Mouse (Mus musculus) stomach, embryonic 15.5 days (tissue): Measurements from ENCODE around the gene Aox4. TPM values are rescaled to one million over a fixed set of nuclear protein-coding genes. Genes with fewer than 3 reads are reported as not detected.

Experiments
- ATAC-seq: fragments of 200-750 bp; cut with Nextera tagmentation; 2 replicates; pipeline ENCODE4 v1.8.0; 2017; ENCODE audit warnings: low read depth, moderate number of reproducible peaks, moderate TSS enrichment; ENCODE audit not compliant: insufficient read depth, low FRiP score
- H3K27ac ChIP-seq: fragments of 300-500 bp; sonication (generic); 2 replicates; pipeline ENCODE4 v1.5.1; 2015; ENCODE audit warnings: mild to moderate bottlenecking, inconsistent platforms
- H3K27me3 ChIP-seq: fragments of 300-500 bp; sonication (generic); replicated peaks from 2 replicates; pipeline ENCODE4 v1.6.1; 2015; ENCODE audit warnings: inconsistent platforms
- H3K36me3 ChIP-seq: fragments of 300-500 bp; sonication (generic); 2 replicates; pipeline ENCODE4 v1.6.1; 2015; ENCODE audit warnings: inconsistent platforms
- H3K4me1 ChIP-seq: fragments of 300-500 bp; sonication (generic); 2 replicates; pipeline ENCODE4 v1.6.1; 2015; ENCODE audit warnings: inconsistent platforms
- H3K4me2 ChIP-seq: fragments of 300-500 bp; sonication (generic); 2 replicates; pipeline ENCODE4 v1.6.1; 2015; ENCODE audit warnings: mild to moderate bottlenecking, inconsistent platforms
- H3K4me3 ChIP-seq: fragments of 300-500 bp; sonication (generic); replicated peaks from 2 replicates; pipeline ENCODE4 v1.5.1; 2015; ENCODE audit warnings: inconsistent platforms
- H3K9ac ChIP-seq: fragments of 300-500 bp; sonication (generic); 2 replicates; pipeline ENCODE4 v1.6.1; 2015; ENCODE audit warnings: inconsistent platforms
- H3K9me3 ChIP-seq: fragments of 300-500 bp; sonication (generic); 2 replicates; pipeline ENCODE4 v1.6.1; 2016; ENCODE audit warnings: inconsistent platforms
- WGBS: fragments of 180-500 bp; shearing (Covaris S2); methylation state at CpG from one replicate; pipeline ENCODE4 v1.1.7; 2015; 5-methylcytosine and 5-hydroxymethylcytosine counted together
- polyA plus RNA-seq: library from polyadenylated mRNA; unstranded; fragments of >200 nt; fragmentation: Nextera tagmentation; extraction: Ambion mirVana; gene quantifications from 2 replicates; pipeline ENCODE4 v1.2.1, GENCODE M21; 2015

The Aox4 gene
- polyA plus RNA-seq, 1 experiment from 2014 or later, result 0.13 TPM

DNA sequence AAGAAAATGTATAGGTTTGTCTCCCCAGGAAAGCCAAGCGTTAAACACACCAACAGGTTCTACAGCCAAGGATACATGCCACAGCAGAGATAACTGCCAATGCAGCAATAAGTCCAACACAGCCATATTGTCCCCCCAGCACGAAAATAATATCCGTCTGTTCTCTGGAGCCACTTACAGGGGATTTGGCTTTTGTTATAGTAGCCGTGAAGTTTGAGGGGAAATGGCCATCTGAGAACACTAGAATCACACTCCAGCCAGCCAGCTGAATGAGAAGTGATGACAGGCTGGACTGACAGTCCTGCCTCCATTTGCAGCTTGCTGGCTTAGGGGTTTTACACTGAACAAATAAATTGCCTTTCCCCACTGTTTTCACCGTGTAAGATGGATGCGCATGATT lies 10.9 kb downstream of the Aox4 start:
- no peak overlapping the region for H3K9ac ChIP-seq
- H3K4me2 ChIP-seq, result no peak overlapping the region
- no peak overlapping the region for H3K4me3 ChIP-seq
- 73% methylated on average over 6 of the region's 6 CpGs for WGBS
- no peak for ATAC-seq
- H3K27me3 ChIP-seq, result no peaks in the 10 kb centered on the region
- no peaks in the 10 kb centered on the region for H3K36me3 ChIP-seq
- no peak overlapping the region for H3K27ac ChIP-seq
- no peaks in the 10 kb centered on the region for H3K4me1 ChIP-seq
- H3K9me3 ChIP-seq, result no peaks in the 10 kb centered on the region

DNA sequence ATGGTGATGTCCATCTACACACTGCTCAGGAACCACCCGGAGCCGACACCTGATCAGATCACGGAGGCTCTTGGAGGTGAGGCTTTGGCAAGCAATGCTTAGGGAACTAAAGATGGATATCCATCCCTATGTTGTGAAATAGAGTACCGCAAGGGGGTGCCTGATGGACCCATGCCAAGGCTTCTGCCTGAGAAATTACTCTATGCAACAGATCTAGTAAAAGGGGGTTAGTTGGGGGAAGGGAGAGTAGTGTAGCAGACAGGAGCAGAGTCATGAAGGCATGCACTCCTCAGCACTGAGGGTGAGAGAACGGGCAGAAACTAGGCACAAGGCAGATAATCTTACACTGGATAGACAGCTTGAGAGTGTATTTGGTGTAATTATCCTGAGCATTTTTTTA lies 11.7 kb downstream of the Aox4 start:
- no peak for ATAC-seq
- no peaks in the 10 kb centered on the region for H3K9me3 ChIP-seq
- H3K36me3 ChIP-seq, result no peaks in the 10 kb centered on the region
- no peak overlapping the region for H3K4me3 ChIP-seq
- H3K4me1 ChIP-seq, result no peaks in the 10 kb centered on the region
- H3K27ac ChIP-seq, result no peak overlapping the region
- no peaks in the 10 kb centered on the region for H3K27me3 ChIP-seq
- H3K9ac ChIP-seq, result no peak overlapping the region
- 69% methylated on average over 5 of the region's 5 CpGs for WGBS
- no peak overlapping the region for H3K4me2 ChIP-seq

DNA sequence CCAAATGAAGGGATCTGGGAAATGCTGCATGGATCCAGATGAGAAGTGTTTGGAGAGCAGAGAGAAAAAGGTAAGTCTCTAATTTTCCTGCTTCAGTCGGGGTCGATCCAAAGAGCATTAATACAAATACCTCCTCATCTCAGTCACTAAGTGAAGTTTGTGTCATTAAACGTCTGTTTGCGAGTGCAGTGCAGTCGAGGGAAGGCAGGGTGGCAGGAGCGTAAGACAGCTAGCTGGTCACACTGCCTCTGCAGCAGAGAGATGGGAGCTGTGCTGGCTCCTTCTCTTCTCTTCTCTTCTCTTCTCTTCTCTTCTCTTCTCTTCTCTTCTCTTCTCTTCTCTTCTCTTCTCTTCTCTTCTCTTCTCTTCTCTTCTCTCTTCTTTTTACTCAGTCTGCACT lies 17.9 kb downstream of the Aox4 start:
- H3K4me2 ChIP-seq, result no peak overlapping the region
- H3K36me3 ChIP-seq, result no peaks in the 10 kb centered on the region
- no peak overlapping the region for H3K4me3 ChIP-seq
- no peak overlapping the region for H3K27ac ChIP-seq
- no peaks in the 10 kb centered on the region for H3K4me1 ChIP-seq
- no peak for ATAC-seq
- WGBS, result 54% methylated on average over 6 of the region's 6 CpGs
- H3K27me3 ChIP-seq, result no peaks in the 10 kb centered on the region
- no peak overlapping the region for H3K9ac ChIP-seq
- H3K9me3 ChIP-seq, result no peaks in the 10 kb centered on the region

DNA sequence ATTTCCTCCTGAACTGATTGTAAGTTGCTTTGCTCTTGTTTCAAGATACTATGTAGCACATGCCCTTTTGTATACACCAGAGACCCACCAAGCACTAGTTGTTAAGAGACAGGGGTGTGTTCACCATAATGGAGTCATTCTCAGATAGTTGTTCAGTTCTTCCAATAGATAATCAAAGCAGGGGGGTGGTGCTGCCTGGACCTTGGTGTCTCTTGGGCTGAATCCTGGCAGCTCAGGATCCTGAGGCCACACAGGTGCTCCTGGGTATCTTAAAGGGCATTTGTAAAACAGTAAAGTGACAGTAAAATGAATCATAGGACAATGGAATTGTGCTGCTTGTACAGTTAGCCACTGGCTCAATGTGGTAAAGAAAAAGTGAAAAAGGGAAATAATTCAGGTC lies 18.7 kb downstream of the Aox4 start:
- no peak overlapping the region for H3K9ac ChIP-seq
- no peaks in the 10 kb centered on the region for H3K27me3 ChIP-seq
- ATAC-seq, result no peak
- H3K9me3 ChIP-seq, result no peaks in the 10 kb centered on the region
- H3K4me3 ChIP-seq, result no peak overlapping the region
- H3K27ac ChIP-seq, result no peak overlapping the region
- H3K4me2 ChIP-seq, result no peak overlapping the region
- H3K4me1 ChIP-seq, result no peaks in the 10 kb centered on the region
- H3K36me3 ChIP-seq, result no peaks in the 10 kb centered on the region

DNA sequence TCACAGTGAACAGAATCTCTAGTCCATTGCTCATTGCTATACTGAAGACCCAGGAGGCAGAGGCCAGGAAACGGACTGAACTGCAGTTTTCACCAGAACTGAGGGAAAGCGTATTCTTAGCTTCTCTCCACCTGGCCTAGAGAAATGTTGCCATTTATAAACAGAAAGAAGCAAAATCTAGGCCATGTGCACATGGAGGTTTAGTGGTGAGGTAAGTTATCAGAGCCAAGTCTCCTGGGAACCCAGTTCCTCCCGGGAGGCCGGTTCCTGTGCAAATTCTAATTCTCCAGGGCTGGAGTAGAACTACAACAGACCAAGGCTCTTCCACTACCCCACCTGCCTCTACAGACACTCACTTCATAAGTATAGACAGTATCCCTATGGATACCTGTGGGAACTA lies 19.6 kb downstream of the Aox4 start:
- Histone ChIP-seq H3K36me3 (no peaks in the 10 kb centered on the region), H3K4me3 (no peak overlapping the region), H3K9me3 (no peaks in the 10 kb centered on the region), H3K4me2 (no peak overlapping the region), H3K4me1 (no peaks in the 10 kb centered on the region), H3K27me3 (no peaks in the 10 kb centered on the region), H3K9ac (no peak overlapping the region), H3K27ac (no peak overlapping the region)
- WGBS, result 80% methylated on average over 4 of the region's 4 CpGs
- ATAC-seq, result no peak

DNA sequence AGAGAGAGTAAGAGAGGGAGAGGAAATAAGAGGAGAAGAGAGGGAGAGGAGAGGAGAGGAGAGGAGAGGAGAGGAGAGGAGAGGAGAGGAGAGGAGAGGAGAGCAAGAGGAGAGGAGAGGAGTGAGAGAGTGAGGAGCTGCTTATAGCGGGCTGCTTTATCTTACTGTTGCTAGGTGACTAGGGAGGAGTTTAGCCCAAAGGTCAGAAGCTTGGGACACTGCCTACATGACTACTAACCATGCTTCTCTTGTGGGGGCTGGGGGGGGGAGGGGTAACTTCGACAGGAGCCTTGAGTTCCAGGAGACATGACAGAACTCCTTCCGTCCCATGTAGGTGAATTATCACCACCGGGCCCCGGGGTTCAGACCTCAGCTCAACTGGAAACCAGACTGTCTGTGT lies 20.3 kb downstream of the Aox4 start:
- no peak overlapping the region for H3K27ac ChIP-seq
- WGBS, result 50% methylated on average over 5 of the region's 5 CpGs
- no peak overlapping the region for H3K4me2 ChIP-seq
- H3K9ac ChIP-seq, result no peak overlapping the region
- H3K4me3 ChIP-seq, result no peak overlapping the region
- H3K9me3 ChIP-seq, result no peaks in the 10 kb centered on the region
- no peaks in the 10 kb centered on the region for H3K27me3 ChIP-seq
- H3K4me1 ChIP-seq, result no peaks in the 10 kb centered on the region
- ATAC-seq, result no peak
- H3K36me3 ChIP-seq, result no peaks in the 10 kb centered on the region

DNA sequence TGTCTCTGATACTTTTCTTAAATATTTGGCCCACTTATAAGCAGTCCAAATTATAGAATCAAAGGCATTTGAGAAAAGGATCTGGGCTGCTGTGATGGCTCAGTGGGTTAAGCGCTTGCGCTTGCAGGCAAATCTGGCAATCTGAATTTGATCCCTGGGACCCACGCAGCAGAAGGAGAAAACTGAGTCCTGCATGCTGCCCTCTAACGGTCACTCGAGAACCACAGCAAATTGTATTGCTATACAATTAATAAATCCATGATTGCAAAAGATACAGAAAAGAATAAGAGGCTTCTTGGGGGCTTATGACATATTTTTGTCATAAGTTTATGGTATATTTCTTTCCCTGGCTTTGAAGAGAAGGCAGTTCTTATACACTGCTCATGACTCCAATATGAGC lies 25.2 kb downstream of the Aox4 start:
- no peak overlapping the region for H3K27ac ChIP-seq
- no peaks in the 10 kb centered on the region for H3K4me1 ChIP-seq
- WGBS, result 52% methylated on average over 5 of the region's 5 CpGs
- H3K9ac ChIP-seq, result no peak overlapping the region
- ATAC-seq, result no peak
- H3K9me3 ChIP-seq, result no peaks in the 10 kb centered on the region
- no peaks in the 10 kb centered on the region for H3K27me3 ChIP-seq
- H3K4me3 ChIP-seq, result no peak overlapping the region
- no peak overlapping the region for H3K4me2 ChIP-seq
- H3K36me3 ChIP-seq, result no peaks in the 10 kb centered on the region

DNA sequence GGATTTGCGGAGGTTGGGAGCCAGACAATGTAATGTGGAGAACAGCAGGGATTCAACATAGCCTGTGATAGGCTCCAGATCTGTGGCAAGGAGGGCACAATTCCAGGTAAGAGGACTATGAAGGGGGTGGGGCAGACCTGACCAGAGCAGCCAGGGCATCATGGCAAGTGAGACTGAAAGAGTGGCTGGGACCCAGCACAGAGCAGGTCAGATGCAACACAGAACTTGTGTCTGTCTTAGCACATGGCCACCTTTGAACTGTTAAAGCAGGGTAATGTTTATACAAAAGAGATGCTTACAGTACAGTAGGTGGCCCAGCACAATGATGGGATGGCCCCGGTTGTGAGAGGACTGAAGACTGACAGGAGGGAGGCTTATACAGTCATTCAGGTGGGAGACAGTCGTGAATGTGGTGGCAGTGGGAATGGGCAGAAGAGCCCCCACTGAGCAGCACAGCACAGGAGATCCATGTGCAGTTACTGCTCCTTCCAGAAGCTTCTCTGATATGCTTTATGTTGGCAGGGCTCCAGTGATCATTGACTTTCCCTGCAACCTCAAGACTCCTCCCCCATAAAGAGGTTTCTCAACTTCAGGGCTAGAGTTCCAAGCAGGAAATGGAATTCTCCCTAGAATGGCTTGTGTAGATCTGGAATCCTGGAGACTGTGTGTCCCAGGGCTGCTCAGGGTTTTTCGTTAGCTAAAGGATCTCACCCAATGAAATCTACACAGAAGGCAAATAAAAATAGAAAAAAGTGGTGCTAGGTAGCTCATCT lies 27.5 kb downstream of the Aox4 start:
- ATAC-seq, result no peak
- Histone ChIP-seq H3K9me3 (no peaks in the 10 kb centered on the region), H3K4me2 (no peak overlapping the region), H3K9ac (no peak overlapping the region), H3K4me1 (no peaks in the 10 kb centered on the region), H3K36me3 (no peaks in the 10 kb centered on the region), H3K4me3 (no peak overlapping the region), H3K27me3 (no peaks in the 10 kb centered on the region), H3K27ac (no peak overlapping the region)
- 69% methylated on average over 4 of the region's 4 CpGs for WGBS

DNA sequence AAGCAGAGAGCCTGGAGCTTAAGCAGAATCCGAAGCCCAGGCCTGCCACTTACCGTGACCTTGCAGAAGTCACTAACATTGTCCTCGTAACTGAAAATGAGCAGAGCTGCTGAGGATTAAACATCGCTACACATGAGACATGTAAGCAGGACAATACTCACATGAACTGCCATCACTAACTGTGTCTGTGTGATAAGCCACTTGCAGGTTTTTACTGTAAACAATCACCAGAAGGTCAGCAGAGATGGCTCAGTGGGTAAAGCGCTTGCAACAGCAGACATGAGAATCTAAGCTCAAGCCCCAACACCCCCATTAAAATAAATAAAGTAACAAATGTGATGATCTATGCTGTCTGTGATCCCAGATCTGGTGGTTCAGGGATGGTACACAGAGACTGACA lies 28.2 kb downstream of the Aox4 start:
- Histone ChIP-seq H3K4me1 (no peaks in the 10 kb centered on the region), H3K27me3 (no peaks in the 10 kb centered on the region), H3K9me3 (no peaks in the 10 kb centered on the region), H3K9ac (no peak overlapping the region), H3K4me2 (no peak overlapping the region), H3K27ac (no peak overlapping the region), H3K36me3 (no peaks in the 10 kb centered on the region), H3K4me3 (no peak overlapping the region)
- WGBS, result 79% methylated on average over 5 of the region's 5 CpGs
- no peak for ATAC-seq

DNA sequence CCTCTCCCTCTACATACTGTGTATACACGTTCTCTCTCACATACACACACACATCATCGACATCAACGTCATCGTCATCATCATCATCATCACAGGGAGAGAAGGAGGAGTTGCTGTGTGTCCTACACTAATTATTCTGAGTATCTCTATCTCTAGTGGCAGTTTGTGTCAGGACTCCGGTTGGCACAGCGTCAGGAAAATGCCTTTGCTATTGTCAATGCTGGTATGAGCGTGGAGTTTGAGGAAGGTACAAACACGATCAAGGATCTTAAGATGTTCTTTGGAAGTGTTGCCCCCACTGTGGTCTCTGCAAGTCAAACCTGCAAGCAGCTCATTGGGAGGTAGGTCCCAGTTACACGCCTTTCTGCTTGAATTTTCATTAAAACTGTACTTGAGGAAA lies 28.8 kb downstream of the Aox4 start:
- Histone ChIP-seq H3K36me3 (no peaks in the 10 kb centered on the region), H3K4me1 (no peaks in the 10 kb centered on the region), H3K27ac (no peak overlapping the region), H3K27me3 (no peaks in the 10 kb centered on the region), H3K4me3 (no peak overlapping the region), H3K4me2 (no peak overlapping the region), H3K9ac (no peak overlapping the region), H3K9me3 (no peaks in the 10 kb centered on the region)
- ATAC-seq, result no peak
- WGBS, result 89% methylated on average over 9 of the region's 9 CpGs

DNA sequence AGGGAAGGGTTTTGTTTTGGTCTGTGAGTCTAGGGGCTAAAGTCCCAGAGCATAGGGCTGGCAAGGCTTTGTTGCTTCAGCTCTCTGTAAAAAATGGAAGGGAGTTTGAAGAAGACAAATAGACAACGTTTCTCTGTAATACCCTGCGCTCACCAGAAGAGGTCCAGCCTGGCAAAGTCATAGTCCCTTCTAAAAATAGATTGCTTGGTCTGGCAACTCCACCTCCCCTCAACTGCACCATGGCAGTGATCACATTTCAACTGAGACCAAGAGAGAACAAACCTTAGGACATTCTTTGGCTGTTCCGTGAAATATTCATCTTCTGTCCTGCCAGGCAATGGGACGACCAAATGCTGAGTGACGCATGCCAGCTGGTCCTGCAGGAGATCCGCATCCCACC lies 30.1 kb downstream of the Aox4 start:
- H3K4me2 ChIP-seq, result no peak overlapping the region
- no peak for ATAC-seq
- no peak overlapping the region for H3K4me3 ChIP-seq
- WGBS, result 62% methylated on average over 6 of the region's 6 CpGs
- no peak overlapping the region for H3K27ac ChIP-seq
- H3K9ac ChIP-seq, result no peak overlapping the region
- H3K4me1 ChIP-seq, result no peaks in the 10 kb centered on the region
- H3K27me3 ChIP-seq, result no peaks in the 10 kb centered on the region
- H3K36me3 ChIP-seq, result no peaks in the 10 kb centered on the region
- H3K9me3 ChIP-seq, result no peaks in the 10 kb centered on the region

DNA sequence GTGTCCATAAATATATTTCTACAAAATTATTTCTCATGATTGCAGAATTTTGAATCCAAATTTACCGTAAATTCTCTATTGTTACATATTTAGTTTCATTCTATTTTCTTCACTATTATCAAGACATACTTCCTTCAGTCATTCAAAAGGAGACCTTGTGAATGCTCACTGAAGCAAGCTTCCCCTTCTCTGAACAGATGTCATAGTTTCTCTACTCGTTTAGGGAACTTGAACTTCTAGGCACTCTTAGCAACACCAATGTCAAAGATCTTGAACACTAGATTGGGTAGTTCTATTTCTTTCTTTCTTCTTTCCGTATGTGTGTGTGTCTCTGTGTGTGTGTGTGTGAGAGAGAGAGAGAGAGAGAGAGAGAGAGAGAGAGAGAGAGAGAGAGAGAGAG lies 34.3 kb downstream of the Aox4 start:
- Histone ChIP-seq H3K27ac (no peak overlapping the region), H3K4me3 (no peak overlapping the region), H3K9me3 (no peaks in the 10 kb centered on the region), H3K9ac (no peak overlapping the region), H3K4me2 (no peak overlapping the region), H3K4me1 (no peaks in the 10 kb centered on the region), H3K36me3 (no peaks in the 10 kb centered on the region), H3K27me3 (no peaks in the 10 kb centered on the region)
- ATAC-seq, result no peak
- 66% methylated on average over 3 of the region's 3 CpGs for WGBS

DNA sequence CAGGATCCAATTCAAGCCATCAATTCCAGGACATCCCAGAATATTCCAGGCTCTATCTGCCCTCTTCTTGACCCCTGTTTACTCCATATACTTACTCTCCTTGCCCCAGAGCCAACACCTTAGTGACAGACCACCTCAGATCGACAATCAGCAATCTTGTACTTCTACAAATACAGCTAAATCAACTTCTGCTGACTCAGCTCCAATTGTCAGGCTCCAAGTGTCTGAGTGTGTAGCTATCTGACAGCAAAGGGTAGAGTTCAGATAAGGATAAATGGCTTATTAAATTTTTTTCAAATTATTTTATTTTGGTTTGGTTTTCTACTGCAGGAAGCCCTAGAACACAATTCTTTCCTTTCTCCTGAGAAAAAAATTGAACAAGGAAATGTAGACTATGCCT lies 38.3 kb downstream of the Aox4 start:
- Histone ChIP-seq H3K9me3 (no peaks in the 10 kb centered on the region), H3K36me3 (no peaks in the 10 kb centered on the region), H3K4me2 (no peak overlapping the region), H3K9ac (no peak overlapping the region), H3K4me1 (no peaks in the 10 kb centered on the region), H3K4me3 (no peak overlapping the region), H3K27me3 (no peaks in the 10 kb centered on the region), H3K27ac (no peak overlapping the region)
- no peak for ATAC-seq
- WGBS, result 52% methylated on average over 1 of the region's 1 CpGs
